Mouse (Mus musculus): ENCODE data around the gene Kctd7. TPM values are rescaled to one million over a fixed set of nuclear protein-coding genes. Genes with fewer than 3 reads are reported as not detected.
A peak's percentile ranks its signal among the peaks of the same experiment; 100 is the strongest.

Gene Kctd7
- polyA plus RNA-seq, 1 experiment from 2014 or later: 5.7 TPM

GRCm38 (mm10) chr5:130116857-130117256 lies 27.8 kb upstream of the Kctd7 start:
- Histone ChIP-seq H3K9ac (ENCODE audit: low read length) (no peak overlapping the region), H3K36me3 (ENCODE audit: control insufficient read depth, insufficient read depth, low read length) (0 out of 2 replicates have a peak, but pooled peaks cover 3% of the 10 kb centered on the region), H3K4me3 (replicated peaks; ENCODE audit: low read length) (no peak overlapping the region), H3K9me3 (replicated peaks; ENCODE audit: control insufficient read depth, low read length) (no peaks in the 10 kb centered on the region), H3K4me2 (ENCODE audit: low read depth, low read length) (no peak overlapping the region), H3K27ac (ENCODE audit: low read length) (no peak overlapping the region), H3K27me3 (ENCODE audit: control insufficient read depth, insufficient read depth, low read length) (no peaks in the 10 kb centered on the region), H3K4me1 (ENCODE audit: control insufficient read depth, insufficient read depth, low read length) (peaks cover 24% of the 10 kb centered on the region; the same call in 1 of the 2 replicates)
- WGBS: 68% methylated on average over 7 of the region's 7 CpGs
- no peak for ATAC-seq (ENCODE audit: insufficient read depth, low FRiP score)

GRCm38 (mm10) chr5:130117932-130118331 lies 26.7 kb upstream of the Kctd7 start:
- Histone ChIP-seq H3K4me1 (ENCODE audit: control insufficient read depth, insufficient read depth, low read length) (peaks cover 24% of the 10 kb centered on the region; the same call in 1 of the 2 replicates), H3K4me3 (replicated peaks; ENCODE audit: low read length) (no peak overlapping the region), H3K27me3 (ENCODE audit: control insufficient read depth, insufficient read depth, low read length) (no peaks in the 10 kb centered on the region), H3K9me3 (replicated peaks; ENCODE audit: control insufficient read depth, low read length) (no peaks in the 10 kb centered on the region), H3K27ac (ENCODE audit: low read length) (0 out of 2 replicates have a peak overlapping the region, but pooled peaks have one; percentile 21), H3K9ac (ENCODE audit: low read length) (no peak overlapping the region), H3K36me3 (ENCODE audit: control insufficient read depth, insufficient read depth, low read length) (0 out of 2 replicates have a peak, but pooled peaks cover 3% of the 10 kb centered on the region), H3K4me2 (ENCODE audit: low read depth, low read length) (no peak overlapping the region)
- ATAC-seq (ENCODE audit: insufficient read depth, low FRiP score): no peak
- WGBS: 62% methylated on average over 6 of the region's 6 CpGs

GRCm38 (mm10) chr5:130119236-130119635 lies 25.4 kb upstream of the Kctd7 start:
- no peak overlapping the region for H3K9ac ChIP-seq (ENCODE audit: low read length)
- H3K4me3 ChIP-seq (replicated peaks; ENCODE audit: low read length): no peak overlapping the region
- no peaks in the 10 kb centered on the region for H3K27me3 ChIP-seq (ENCODE audit: control insufficient read depth, insufficient read depth, low read length)
- H3K9me3 ChIP-seq (replicated peaks; ENCODE audit: control insufficient read depth, low read length): no peaks in the 10 kb centered on the region
- peak overlapping the region; percentile 55; the same call in 1 of the 2 replicates for H3K27ac ChIP-seq (ENCODE audit: low read length)
- no peak overlapping the region for H3K4me2 ChIP-seq (ENCODE audit: low read depth, low read length)
- H3K4me1 ChIP-seq (ENCODE audit: control insufficient read depth, insufficient read depth, low read length): peaks cover 24% of the 10 kb centered on the region; the same call in 1 of the 2 replicates
- 0 out of 2 replicates have a peak, but pooled peaks cover 3% of the 10 kb centered on the region for H3K36me3 ChIP-seq (ENCODE audit: control insufficient read depth, insufficient read depth, low read length)
- ATAC-seq (ENCODE audit: insufficient read depth, low FRiP score): no peak
- 62% methylated on average over 3 of the region's 3 CpGs for WGBS

- WGBS: 77% methylated on average over 12 of the region's 12 CpGs
- H3K4me2 ChIP-seq (ENCODE audit: low read depth, low read length): no peak overlapping the region
- no peak overlapping the region for H3K4me3 ChIP-seq (replicated peaks; ENCODE audit: low read length)
- no peak overlapping the region for H3K9ac ChIP-seq (ENCODE audit: low read length)
- H3K27me3 ChIP-seq (ENCODE audit: control insufficient read depth, insufficient read depth, low read length): no peaks in the 10 kb centered on the region
- no peaks in the 10 kb centered on the region for H3K9me3 ChIP-seq (replicated peaks; ENCODE audit: control insufficient read depth, low read length)
- peaks cover 24% of the 10 kb centered on the region; the same call in 1 of the 2 replicates for H3K4me1 ChIP-seq (ENCODE audit: control insufficient read depth, insufficient read depth, low read length)
- no peak for ATAC-seq (ENCODE audit: insufficient read depth, low FRiP score)
- no peaks in the 10 kb centered on the region for H3K36me3 ChIP-seq (ENCODE audit: control insufficient read depth, insufficient read depth, low read length)
- peak overlapping the region; percentile 25; the same call in 1 of the 2 replicates for H3K27ac ChIP-seq (ENCODE audit: low read length)
Observed at GRCm38 (mm10) chr5:130120070-130120736, 24.5 kb upstream of the Kctd7 start.

- WGBS: 36% methylated on average over 6 of the region's 6 CpGs
- H3K4me2 ChIP-seq (ENCODE audit: low read depth, low read length): no peak overlapping the region
- ATAC-seq (ENCODE audit: insufficient read depth, low FRiP score): peak; percentile 84
Observed at GRCm38 (mm10) chr5:130120904-130121303, 23.8 kb upstream of the Kctd7 start.

GRCm38 (mm10) chr5:130122355-130122754 lies 22.3 kb upstream of the Kctd7 start:
- no peak for ATAC-seq (ENCODE audit: insufficient read depth, low FRiP score)
- Histone ChIP-seq H3K9me3 (replicated peaks; ENCODE audit: control insufficient read depth, low read length) (no peaks in the 10 kb centered on the region), H3K36me3 (ENCODE audit: control insufficient read depth, insufficient read depth, low read length) (no peaks in the 10 kb centered on the region), H3K9ac (ENCODE audit: low read length) (no peak overlapping the region), H3K4me1 (ENCODE audit: control insufficient read depth, insufficient read depth, low read length) (peaks cover 24% of the 10 kb centered on the region; the same call in 1 of the 2 replicates), H3K27me3 (ENCODE audit: control insufficient read depth, insufficient read depth, low read length) (no peaks in the 10 kb centered on the region), H3K4me3 (replicated peaks; ENCODE audit: low read length) (no peak overlapping the region), H3K27ac (ENCODE audit: low read length) (no peak overlapping the region), H3K4me2 (ENCODE audit: low read depth, low read length) (no peak overlapping the region)
- WGBS: 84% methylated on average over 2 of the region's 2 CpGs

More at GRCm38 (mm10) chr5:130120904-130121303, 23.8 kb upstream of the Kctd7 start:
- no peaks in the 10 kb centered on the region for H3K36me3 ChIP-seq (ENCODE audit: control insufficient read depth, insufficient read depth, low read length)
- no peak overlapping the region for H3K9ac ChIP-seq (ENCODE audit: low read length)
- no peak overlapping the region for H3K27ac ChIP-seq (ENCODE audit: low read length)
- no peaks in the 10 kb centered on the region for H3K9me3 ChIP-seq (replicated peaks; ENCODE audit: control insufficient read depth, low read length)
- peaks cover 24% of the 10 kb centered on the region; the same call in 1 of the 2 replicates for H3K4me1 ChIP-seq (ENCODE audit: control insufficient read depth, insufficient read depth, low read length)
- no peak overlapping the region for H3K4me3 ChIP-seq (replicated peaks; ENCODE audit: low read length)
- no peaks in the 10 kb centered on the region for H3K27me3 ChIP-seq (ENCODE audit: control insufficient read depth, insufficient read depth, low read length)

- no peak overlapping the region for H3K9ac ChIP-seq (ENCODE audit: low read length)
- H3K4me1 ChIP-seq (ENCODE audit: control insufficient read depth, insufficient read depth, low read length): peaks cover 12% of the 10 kb centered on the region; the same call in 1 of the 2 replicates
- no peaks in the 10 kb centered on the region for H3K36me3 ChIP-seq (ENCODE audit: control insufficient read depth, insufficient read depth, low read length)
- no peak overlapping the region for H3K4me3 ChIP-seq (replicated peaks; ENCODE audit: low read length)
- ATAC-seq (ENCODE audit: insufficient read depth, low FRiP score): no peak
- 77% methylated on average over 5 of the region's 5 CpGs for WGBS
- no peak overlapping the region for H3K4me2 ChIP-seq (ENCODE audit: low read depth, low read length)
- no peaks in the 10 kb centered on the region for H3K27me3 ChIP-seq (ENCODE audit: control insufficient read depth, insufficient read depth, low read length)
- no peak overlapping the region for H3K27ac ChIP-seq (ENCODE audit: low read length)
- H3K9me3 ChIP-seq (replicated peaks; ENCODE audit: control insufficient read depth, low read length): no peaks in the 10 kb centered on the region
Observed at GRCm38 (mm10) chr5:130124271-130124670, 20.4 kb upstream of the Kctd7 start.

GRCm38 (mm10) chr5:130128686-130129523 lies 15.8 kb upstream of the Kctd7 start:
- Histone ChIP-seq H3K27me3 (ENCODE audit: control insufficient read depth, insufficient read depth, low read length) (no peaks in the 10 kb centered on the region), H3K4me3 (replicated peaks; ENCODE audit: low read length) (no peak overlapping the region), H3K4me1 (ENCODE audit: control insufficient read depth, insufficient read depth, low read length) (no peaks in the 10 kb centered on the region), H3K9me3 (replicated peaks; ENCODE audit: control insufficient read depth, low read length) (no peaks in the 10 kb centered on the region), H3K36me3 (ENCODE audit: control insufficient read depth, insufficient read depth, low read length) (no peaks in the 10 kb centered on the region; the same call in 1 of the 2 replicates), H3K9ac (ENCODE audit: low read length) (no peak overlapping the region), H3K27ac (ENCODE audit: low read length) (no peak overlapping the region), H3K4me2 (ENCODE audit: low read depth, low read length) (no peak overlapping the region)
- ATAC-seq (ENCODE audit: insufficient read depth, low FRiP score): no peak
- WGBS: 71% methylated on average over 10 of the region's 11 CpGs

- H3K9me3 ChIP-seq (replicated peaks; ENCODE audit: control insufficient read depth, low read length): no peaks in the 10 kb centered on the region
- 79% methylated on average over 5 of the region's 5 CpGs for WGBS
- no peaks in the 10 kb centered on the region for H3K27me3 ChIP-seq (ENCODE audit: control insufficient read depth, insufficient read depth, low read length)
- H3K36me3 ChIP-seq (ENCODE audit: control insufficient read depth, insufficient read depth, low read length): no peaks in the 10 kb centered on the region; the same call in 1 of the 2 replicates
- H3K4me3 ChIP-seq (replicated peaks; ENCODE audit: low read length): no peak overlapping the region
- H3K9ac ChIP-seq (ENCODE audit: low read length): no peak overlapping the region
- H3K4me2 ChIP-seq (ENCODE audit: low read depth, low read length): no peak overlapping the region
- H3K4me1 ChIP-seq (ENCODE audit: control insufficient read depth, insufficient read depth, low read length): no peaks in the 10 kb centered on the region
- ATAC-seq (ENCODE audit: insufficient read depth, low FRiP score): no peak
- no peak overlapping the region for H3K27ac ChIP-seq (ENCODE audit: low read length)
Observed at GRCm38 (mm10) chr5:130129524-130129793, 15.2 kb upstream of the Kctd7 start.
